Mouse (Mus musculus) limb, embryonic 13.5 days (tissue): ENCODE measurements around the gene Grip1. TPM values are rescaled to one million over a fixed set of nuclear protein-coding genes. Genes with fewer than 3 reads are reported as not detected.

Experiments
- ATAC-seq: fragments of 200-750 bp; cut with Nextera tagmentation; 2 replicates; pipeline ENCODE4 v1.8.0; 2017; ENCODE audit warnings: low read depth, moderate number of reproducible peaks, moderate TSS enrichment; ENCODE audit not compliant: low FRiP score
- H3K27ac ChIP-seq: fragments of 300-500 bp; sonication (generic); 2 replicates; pipeline ENCODE4 v1.5.1; 2015; ENCODE audit warnings: inconsistent platforms, mild to moderate bottlenecking, moderate library complexity
- H3K27me3 ChIP-seq: fragments of 300-500 bp; sonication (generic); 2 replicates; pipeline ENCODE4 v1.6.1; 2015; ENCODE audit warnings: mild to moderate bottlenecking, inconsistent platforms
- H3K36me3 ChIP-seq: fragments of 300-500 bp; sonication (generic); 2 replicates; pipeline ENCODE4 v1.6.1; 2015; ENCODE audit warnings: inconsistent platforms, mild to moderate bottlenecking, moderate library complexity
- H3K4me1 ChIP-seq: fragments of 300-500 bp; sonication (generic); 2 replicates; pipeline ENCODE4 v1.6.1; 2015; ENCODE audit warnings: inconsistent platforms
- H3K4me2 ChIP-seq: fragments of 300-500 bp; sonication (generic); replicated peaks from 2 replicates; pipeline ENCODE4 v1.6.1; 2015; ENCODE audit warnings: inconsistent platforms, mild to moderate bottlenecking, moderate library complexity
- H3K4me3 ChIP-seq: fragments of 300-500 bp; sonication (generic); 2 replicates; pipeline ENCODE4 v1.5.1; 2015; ENCODE audit warnings: moderate library complexity, mild to moderate bottlenecking, inconsistent platforms
- H3K9ac ChIP-seq: fragments of 300-500 bp; sonication (generic); 2 replicates; pipeline ENCODE4 v1.6.1; 2015; ENCODE audit warnings: mild to moderate bottlenecking, inconsistent platforms
- H3K9me3 ChIP-seq: fragments of 300-500 bp; sonication (generic); 2 replicates; pipeline ENCODE4 v1.6.1; 2016; ENCODE audit warnings: inconsistent platforms
- WGBS: fragments of 180-500 bp; shearing (Covaris S2); methylation state at CpG from one replicate; pipeline ENCODE4 v1.1.7; 2015; 5-methylcytosine and 5-hydroxymethylcytosine counted together
- polyA plus RNA-seq: library from polyadenylated mRNA; unstranded; fragments of >200 nt; fragmentation: Nextera tagmentation; extraction: Ambion mirVana; gene quantifications from 2 replicates; pipeline ENCODE4 v1.2.1, GENCODE M21; 2015

Grip1 gene
- polyA plus RNA-seq, 1 experiment from 2014 or later, result 5.1 TPM

DNA sequence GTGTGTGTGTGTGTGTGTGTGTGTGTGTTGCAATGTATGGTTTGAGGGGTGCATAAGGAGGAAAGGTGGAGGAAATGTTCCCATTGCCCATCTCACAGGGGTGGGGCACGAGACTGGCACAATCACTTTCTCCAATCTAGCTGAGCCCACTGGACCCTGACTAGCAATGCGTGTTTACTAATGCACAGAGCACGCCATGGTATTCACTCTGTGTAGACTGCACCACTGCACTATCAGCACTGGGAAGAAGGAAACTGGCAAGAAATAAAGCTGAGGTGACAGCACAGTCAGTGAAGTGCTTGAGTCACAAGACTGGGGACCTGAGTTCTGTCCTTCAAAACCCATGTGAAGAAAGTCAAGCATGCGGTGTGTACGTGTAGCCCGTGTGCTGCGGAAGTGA lies 17.8 kb upstream of the Grip1 start:
- Histone ChIP-seq H3K4me3 (no peak overlapping the region), H3K27ac (no peak overlapping the region), H3K27me3 (no peaks in the 10 kb centered on the region), H3K4me1 (no peaks in the 10 kb centered on the region), H3K9ac (no peak overlapping the region), H3K9me3 (no peaks in the 10 kb centered on the region), H3K4me2 (no peak overlapping the region), H3K36me3 (no peaks in the 10 kb centered on the region)
- ATAC-seq, result no peak
- WGBS, result 90% methylated on average over 7 of the region's 7 CpGs

GRCm38 (mm10) chr10:119437319-119437718 lies 16.3 kb upstream of the Grip1 start:
- Histone ChIP-seq H3K36me3 (no peaks in the 10 kb centered on the region), H3K27ac (no peak overlapping the region), H3K9me3 (no peaks in the 10 kb centered on the region), H3K4me3 (no peak overlapping the region), H3K27me3 (no peaks in the 10 kb centered on the region), H3K4me2 (no peak overlapping the region), H3K9ac (no peak overlapping the region), H3K4me1 (0 out of 2 replicates have a peak, but pooled peaks cover 6% of the 10 kb centered on the region)
- WGBS, result 76% methylated on average over 3 of the region's 3 CpGs
- no peak for ATAC-seq

- ATAC-seq, result no peak
- H3K4me1 ChIP-seq, result peaks cover 11% of the 10 kb centered on the region; the same call in 1 of the 2 replicates
- no peaks in the 10 kb centered on the region for H3K27me3 ChIP-seq
- H3K27ac ChIP-seq, result no peak overlapping the region
- H3K36me3 ChIP-seq, result no peaks in the 10 kb centered on the region
- H3K9me3 ChIP-seq, result no peaks in the 10 kb centered on the region
- WGBS, result 39% methylated on average over 6 of the region's 6 CpGs
- H3K4me3 ChIP-seq, result no peak overlapping the region
- no peak overlapping the region for H3K9ac ChIP-seq
- H3K4me2 ChIP-seq, result no peak overlapping the region
These were observed 11.9 kb upstream of the Grip1 start for GRCm38 (mm10) chr10:119441743-119442142.

DNA sequence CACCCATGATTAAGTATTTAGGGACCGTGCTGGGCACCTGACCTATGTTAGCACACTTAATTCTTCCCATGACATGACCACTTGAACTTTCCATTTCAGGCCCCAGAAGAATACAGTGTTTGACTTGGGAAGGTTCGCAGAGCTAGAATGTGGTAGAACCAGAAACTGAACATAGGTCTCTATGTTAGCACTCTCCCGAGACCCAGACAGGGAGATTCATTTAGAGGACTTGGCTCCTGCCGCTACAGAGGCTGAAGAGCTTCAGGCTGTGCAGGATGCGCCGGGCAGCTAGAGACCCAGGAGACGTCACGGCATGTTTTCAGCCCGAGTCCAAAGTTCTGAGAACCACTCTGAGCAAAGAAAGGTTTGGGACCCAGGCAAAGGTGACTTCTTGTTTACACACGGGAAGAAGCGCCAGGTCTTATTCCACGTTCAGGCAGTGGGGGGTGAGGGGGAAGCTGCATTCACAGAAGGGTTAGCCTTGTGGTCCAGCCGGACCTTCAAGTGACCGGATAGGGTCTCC lies 6.2 kb upstream of the Grip1 start:
- Histone ChIP-seq H3K27ac (no peak overlapping the region), H3K9me3 (no peaks in the 10 kb centered on the region), H3K4me2 (no peak overlapping the region), H3K36me3 (no peaks in the 10 kb centered on the region), H3K9ac (no peak overlapping the region), H3K27me3 (peaks cover 2% of the 10 kb centered on the region), H3K4me3 (no peak overlapping the region), H3K4me1 (peaks cover 7% of the 10 kb centered on the region)
- no peak for ATAC-seq
- WGBS, result 83% methylated on average over 14 of the region's 14 CpGs

- Histone ChIP-seq H3K4me2 (no peak overlapping the region), H3K27me3 (peaks cover 4% of the 10 kb centered on the region)
- WGBS, result 93% methylated on average over 3 of the region's 3 CpGs
These were observed 5.7 kb upstream of the Grip1 start for GRCm38 (mm10) chr10:119447930-119448329.

GRCm38 (mm10) chr10:119452698-119453097 lies 932 bp upstream of the Grip1 start:
- no peaks in the 10 kb centered on the region for H3K9me3 ChIP-seq
- WGBS, result 44% methylated on average over 5 of the region's 5 CpGs
- no peak for ATAC-seq
- H3K36me3 ChIP-seq, result no peaks in the 10 kb centered on the region
- H3K4me1 ChIP-seq, result peaks cover 21% of the 10 kb centered on the region
- H3K27ac ChIP-seq, result no peak overlapping the region
- peak overlapping the region; percentile 80 for H3K4me3 ChIP-seq
- peak overlapping the region; percentile 94 for H3K4me2 ChIP-seq
- no peak overlapping the region for H3K9ac ChIP-seq
- peaks cover 4% of the 10 kb centered on the region for H3K27me3 ChIP-seq

More at GRCm38 (mm10) chr10:119447930-119448329, 5.7 kb upstream of the Grip1 start:
- H3K4me3 ChIP-seq, result no peak overlapping the region
- ATAC-seq, result no peak
- no peak overlapping the region for H3K9ac ChIP-seq
- H3K9me3 ChIP-seq, result no peaks in the 10 kb centered on the region
- peaks cover 12% of the 10 kb centered on the region for H3K4me1 ChIP-seq
- no peak overlapping the region for H3K27ac ChIP-seq
- no peaks in the 10 kb centered on the region for H3K36me3 ChIP-seq

- peak; percentile 45 for ATAC-seq
These were observed 557 bp downstream of the Grip1 start for GRCm38 (mm10) chr10:119454106-119454667.

GRCm38 (mm10) chr10:119454668-119455542 lies 1.3 kb downstream of the Grip1 start:
- under 1% methylated on average over 30 of the region's 31 CpGs for WGBS
- Histone ChIP-seq H3K9ac (peak overlapping the region; percentile 84), H3K4me3 (peak overlapping the region; percentile 80), H3K36me3 (no peaks in the 10 kb centered on the region), H3K27me3 (peaks cover 4% of the 10 kb centered on the region), H3K9me3 (no peaks in the 10 kb centered on the region), H3K4me1 (peaks cover 25% of the 10 kb centered on the region), H3K27ac (peak overlapping the region; percentile 75), H3K4me2 (peak overlapping the region; percentile 94)
- peak; percentile 5; the same call in 1 of the 2 replicates for ATAC-seq

More at GRCm38 (mm10) chr10:119454106-119454667, 557 bp downstream of the Grip1 start:
- peak overlapping the region; percentile 80 for H3K4me3 ChIP-seq
- peaks cover 21% of the 10 kb centered on the region for H3K4me1 ChIP-seq
- WGBS, result 0% methylated on average over 44 of the region's 57 CpGs
- H3K27me3 ChIP-seq, result peaks cover 4% of the 10 kb centered on the region
- H3K36me3 ChIP-seq, result no peaks in the 10 kb centered on the region
- H3K4me2 ChIP-seq, result peak overlapping the region; percentile 94
- peak overlapping the region; percentile 84 for H3K9ac ChIP-seq
- H3K27ac ChIP-seq, result peak overlapping the region; percentile 75
- no peaks in the 10 kb centered on the region for H3K9me3 ChIP-seq

DNA sequence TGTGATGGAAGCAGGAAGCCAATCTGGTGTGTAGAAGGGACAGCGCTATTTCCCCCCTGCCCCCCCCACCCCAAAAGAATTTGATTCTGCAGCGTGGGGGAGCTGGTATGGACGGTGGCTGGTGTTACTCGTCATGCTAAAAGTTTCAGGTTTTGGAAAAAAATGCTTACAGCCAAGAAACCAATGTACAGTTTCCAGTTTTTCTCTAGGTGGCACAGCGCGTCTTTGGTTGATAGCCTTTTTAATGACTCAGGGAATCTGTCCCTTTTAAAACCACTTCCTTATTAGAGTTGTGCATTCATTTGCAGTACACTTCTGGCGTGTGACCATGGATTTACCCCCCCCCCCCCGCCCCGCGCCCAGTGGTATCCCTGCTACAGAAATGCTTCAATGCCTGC lies 1.9 kb downstream of the Grip1 start:
- Histone ChIP-seq H3K4me2 (peak overlapping the region; percentile 94), H3K4me3 (peak overlapping the region; percentile 80), H3K9me3 (no peaks in the 10 kb centered on the region), H3K27me3 (peaks cover 4% of the 10 kb centered on the region), H3K36me3 (no peaks in the 10 kb centered on the region), H3K27ac (no peak overlapping the region), H3K4me1 (peaks cover 31% of the 10 kb centered on the region), H3K9ac (peak overlapping the region; percentile 84; the same call in 1 of the 2 replicates)
- 12% methylated on average over 10 of the region's 10 CpGs for WGBS
- no peak for ATAC-seq

GRCm38 (mm10) chr10:119457121-119457520 lies 3.5 kb downstream of the Grip1 start:
- H3K27me3 ChIP-seq, result peaks cover 4% of the 10 kb centered on the region
- ATAC-seq, result no peak
- peaks cover 32% of the 10 kb centered on the region for H3K4me1 ChIP-seq
- no peak overlapping the region for H3K9ac ChIP-seq
- 82% methylated on average over 5 of the region's 5 CpGs for WGBS
- H3K4me2 ChIP-seq, result no peak overlapping the region
- H3K27ac ChIP-seq, result no peak overlapping the region
- no peaks in the 10 kb centered on the region for H3K36me3 ChIP-seq
- no peaks in the 10 kb centered on the region for H3K9me3 ChIP-seq
- H3K4me3 ChIP-seq, result no peak overlapping the region

GRCm38 (mm10) chr10:119458991-119459390 lies 5.4 kb downstream of the Grip1 start:
- Histone ChIP-seq H3K4me2 (no peak overlapping the region), H3K36me3 (no peaks in the 10 kb centered on the region), H3K9ac (no peak overlapping the region), H3K4me1 (peaks cover 25% of the 10 kb centered on the region), H3K27me3 (no peaks in the 10 kb centered on the region), H3K9me3 (no peaks in the 10 kb centered on the region), H3K27ac (no peak overlapping the region), H3K4me3 (no peak overlapping the region)
- 78% methylated on average over 2 of the region's 2 CpGs for WGBS
- ATAC-seq, result no peak

- H3K4me2 ChIP-seq, result no peak overlapping the region
- H3K4me1 ChIP-seq, result peaks cover 12% of the 10 kb centered on the region
- WGBS, result 91% methylated on average over 7 of the region's 7 CpGs
- no peaks in the 10 kb centered on the region for H3K27me3 ChIP-seq
- H3K36me3 ChIP-seq, result no peaks in the 10 kb centered on the region
- ATAC-seq, result no peak
- no peak overlapping the region for H3K9ac ChIP-seq
- H3K27ac ChIP-seq, result no peak overlapping the region
- H3K9me3 ChIP-seq, result no peaks in the 10 kb centered on the region
- no peak overlapping the region for H3K4me3 ChIP-seq
These were observed 9.7 kb downstream of the Grip1 start for GRCm38 (mm10) chr10:119463345-119463744.
